Mouse (Mus musculus) liver, adult 2 months (tissue): ENCODE data around the gene Usp47.

ENCODE experiments used
- CTCF ChIP-seq: fragments of 200-500 bp; IDR thresholded peaks from 2 replicates; pipeline ENCODE4 v1.5.1; 2011; ENCODE audit warnings: low read depth, low read length, control low read depth
- POLR2A ChIP-seq: fragments of 200-500 bp; IDR thresholded peaks from 2 replicates; pipeline ENCODE4 v1.6.1; 2011; ENCODE audit warnings: low read length, control low read depth; ENCODE audit not compliant: insufficient read depth; ENCODE audit errors: extremely low read depth

DNA sequence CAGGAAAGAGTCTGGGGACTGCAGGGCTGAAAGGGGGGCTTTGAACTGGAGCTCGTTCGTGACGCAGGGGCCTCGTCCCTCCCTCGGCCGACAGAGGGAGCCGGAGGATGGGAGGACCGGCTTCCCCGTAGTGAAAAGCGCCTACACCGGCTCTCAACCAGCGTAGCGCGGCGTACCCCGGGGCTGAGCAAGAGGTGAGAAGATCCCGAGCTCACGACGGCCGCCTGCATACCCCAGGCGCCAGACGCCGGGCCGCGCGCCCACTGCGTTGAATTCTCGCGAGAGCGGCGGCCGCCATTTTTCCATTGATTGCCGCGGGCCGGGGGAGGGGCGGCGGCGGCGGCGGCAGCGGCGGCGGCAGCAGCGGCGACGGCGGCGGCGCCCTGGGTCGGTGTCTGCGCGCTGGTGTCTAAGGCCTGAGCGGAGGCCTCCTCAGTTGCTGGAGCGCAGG is at the start of gene Usp47:
- peak; percentile 74 for TF ChIP-seq CTCF
- TF ChIP-seq POLR2A = peak; percentile 44
